Mouse (Mus musculus) CH12.LX (cell line): Measurements from ENCODE around the gene Prdx1. TPM values are rescaled to one million over a fixed set of nuclear protein-coding genes. Genes with fewer than 3 reads are reported as not detected.

Experiments
- DNase-seq: peaks from one replicate; pipeline ENCODE4 v3.0.0-alpha.2; 2013; ENCODE audit errors: extremely low read depth
- H3K27ac ChIP-seq: 2 replicates; pipeline ENCODE4 v1.5.1; 2012; ENCODE audit warnings: low read depth, mild to moderate bottlenecking, control low read depth, moderate library complexity; ENCODE audit not compliant: insufficient read depth
- H3K27me3 ChIP-seq: replicated peaks from 2 replicates; pipeline ENCODE3; 2012; ENCODE audit warnings: inconsistent platforms
- H3K36me3 ChIP-seq, 2 experiments: replicated peaks in 1 of 2; 2 replicates each; pipeline versions ENCODE3 to v1.6.1; 2012; ENCODE audit warnings: inconsistent platforms in 1 of 2, low read length in 1 of 2, mild to moderate bottlenecking in 1 of 2, mixed read lengths in 1 of 2, moderate library complexity in 1 of 2; ENCODE audit not compliant: control insufficient read depth in 1 of 2, insufficient read depth in 1 of 2
- H3K4me1 ChIP-seq, 2 experiments: 2 replicates each; pipeline ENCODE4 v1.6.1; 2012; ENCODE audit warnings: inconsistent platforms in 1 of 2, moderate library complexity in 1 of 2; ENCODE audit not compliant: insufficient read depth in 2 of 2, control insufficient read depth in 1 of 2
- H3K4me2 ChIP-seq: 2 replicates; pipeline ENCODE4 v1.6.1; 2012; ENCODE audit warnings: low read depth, mild to moderate bottlenecking, control low read depth; ENCODE audit not compliant: poor library complexity, insufficient read depth, severe bottlenecking
- H3K4me3 ChIP-seq, 3 experiments: fragments of 150-350 bp in 1 of 3; sonication (generic) in 1 of 3; replicated peaks in 1 of 3; 2 replicates each; pipeline versions ENCODE3 to v1.5.1; 2011 to 2012; ENCODE audit warnings: low read depth in 2 of 3, low read length in 2 of 3, mild to moderate bottlenecking in 2 of 3, moderate library complexity in 2 of 3, control low read depth in 1 of 3, improper control_type of control experiment in 1 of 3, inconsistent platforms in 1 of 3, mixed read lengths in 1 of 3; ENCODE audit not compliant: poor library complexity in 1 of 3
- H3K79me2 ChIP-seq: replicated peaks from 2 replicates; pipeline ENCODE4 v1.6.1; 2012; ENCODE audit warnings: mild to moderate bottlenecking, moderate library complexity; ENCODE audit not compliant: control insufficient read depth, poor library complexity, insufficient read depth, severe bottlenecking; ENCODE audit errors: extremely low read depth
- H3K9ac ChIP-seq: 2 replicates; pipeline ENCODE4 v1.6.1; 2012; ENCODE audit warnings: low read depth, mild to moderate bottlenecking, control low read depth, moderate library complexity; ENCODE audit not compliant: insufficient read depth
- H3K9me3 ChIP-seq: replicated peaks from 2 replicates; pipeline ENCODE3; 2012; ENCODE audit warnings: low read length, inconsistent platforms, mixed read lengths
- CHD1 ChIP-seq: IDR thresholded peaks from 2 replicates; pipeline ENCODE4 v1.6.1; 2012; ENCODE audit warnings: low read depth, low read length, improper control_type of control experiment, inconsistent platforms
- E2F4 ChIP-seq: IDR thresholded peaks from 2 replicates; pipeline ENCODE4 v1.6.1; 2011; ENCODE audit warnings: low read depth, low read length, improper control_type of control experiment; ENCODE audit not compliant: insufficient replicate concordance
- MAFK ChIP-seq: IDR thresholded peaks from 2 replicates; pipeline ENCODE4 v1.6.1; 2011; ENCODE audit warnings: low read length, improper control_type of control experiment; ENCODE audit not compliant: insufficient replicate concordance
- NRF1 ChIP-seq: IDR thresholded peaks from 2 replicates; pipeline ENCODE4 v1.6.1; 2014; ENCODE audit warnings: low read depth, mild to moderate bottlenecking, inconsistent platforms, low read length, improper control_type of control experiment, moderate library complexity
- RCOR1 ChIP-seq: conservative IDR thresholded peaks from 2 replicates; pipeline ENCODE4 v1.6.1; 2012; ENCODE audit warnings: low read depth, mild to moderate bottlenecking, inconsistent platforms, low read length, improper control_type of control experiment
- TBP ChIP-seq: conservative IDR thresholded peaks from 2 replicates; pipeline ENCODE4 v1.6.1; 2011; ENCODE audit warnings: low read depth, low read length, improper control_type of control experiment
- UBTF ChIP-seq: IDR thresholded peaks from 2 replicates; pipeline ENCODE4 v1.6.1; 2012; ENCODE audit warnings: low read depth, mild to moderate bottlenecking, inconsistent platforms, low read length, improper control_type of control experiment, moderate library complexity
- USF1 ChIP-seq: IDR thresholded peaks from 2 replicates; pipeline ENCODE4 v1.6.1; 2014; ENCODE audit warnings: low read depth, mild to moderate bottlenecking, inconsistent platforms, low read length, improper control_type of control experiment
- ZKSCAN1 ChIP-seq: IDR thresholded peaks from 2 replicates; pipeline ENCODE4 v1.6.1; 2012; ENCODE audit warnings: low read depth, inconsistent platforms, low read length, improper control_type of control experiment, borderline replicate concordance
- ZMIZ1 ChIP-seq: IDR thresholded peaks from 2 replicates; pipeline ENCODE4 v1.6.1; 2012; ENCODE audit warnings: low read depth, mild to moderate bottlenecking, inconsistent platforms, low read length, improper control_type of control experiment
- ZNF384 ChIP-seq: IDR thresholded peaks from 2 replicates; pipeline ENCODE4 v1.6.1; 2012; ENCODE audit warnings: low read depth, low read length, improper control_type of control experiment, inconsistent platforms
- dilution Hi-C: fragments of 300-500 bp; cut with MboI; formaldehyde crosslinking; loops from 2 replicates; pipeline ENCODE4 v1.14.3; 2020; ENCODE audit warnings: low sequenced_read_pairs; ENCODE audit not compliant: extremely low pct_unique_long_range_greater_than_20kb, extremely low pct_ligation_motif_present
- in situ Hi-C: fragments of 300-500 bp; cut with MboI; formaldehyde crosslinking; loops from 3 replicates; pipeline ENCODE4 v1.14.3; 2019; ENCODE audit warnings: low sequenced_read_pairs, low pct_ligation_motif_present, low pct_unique_long_range_greater_than_20kb, mixed read lengths
- polyA plus RNA-seq: library from polyadenylated mRNA; unstranded; fragments of >175 nt; gene quantifications from 2 replicates; pipeline ENCODE4 v1.2.1, GENCODE M21; 2012; ENCODE audit warnings: low read depth; ENCODE audit not compliant: insufficient read length
- total RNA-seq, 2 experiments: library from RNA; depleted of rRNA; stranded (reverse); fragments of 300-350 nt in 1 of 2; fragments of >200 nt in 1 of 2; gene quantifications; 2 replicates each; pipeline ENCODE4 v1.2.3; 2012 to 2014

Prdx1 gene
- total and polyA plus RNA-seq, 3 experiments: 269 to 1,274 (median 934) TPM

GRCm38 (mm10) chr4:116655100-116655499, 30.2 kb upstream of the Prdx1 start:
- dilution Hi-C loops (no loop called here), in situ Hi-C loops (no loop called here)
- Histone ChIP-seq H3K4me1 (peaks cover 3 to 24% of the 10 kb centered on the region in 2 experiments; a peak in 3 of 4 replicates), H3K79me2 (peaks cover 13% of the 10 kb centered on the region), H3K9ac (no peak overlapping the region; the same call in 1 of the 2 replicates), H3K4me2 (no peak overlapping the region), H3K27me3 (no peaks in the 10 kb centered on the region), H3K36me3 (peaks cover 0 to under 1% of the 10 kb centered on the region in 2 experiments), H3K9me3 (no peaks in the 10 kb centered on the region), H3K4me3 (no peak overlapping the region), H3K27ac (no peak overlapping the region)
- TF ChIP-seq USF1: no peak
- TF ChIP-seq MAFK: 0 out of 2 replicates have a peak, but pooled peaks have one; percentile 53
- DNase-seq: no peak

GRCm38 (mm10) chr4:116655658-116656057, 29.7 kb upstream of the Prdx1 start:
- H3K79me2 ChIP-seq: peaks cover 7% of the 10 kb centered on the region
- H3K36me3 ChIP-seq: no peaks in the 10 kb centered on the region
- no peaks in the 10 kb centered on the region for H3K9me3 ChIP-seq
- no peak for DNase-seq
- H3K27ac ChIP-seq: no peak overlapping the region
- H3K9ac ChIP-seq: 0 out of 2 replicates have a peak overlapping the region, but pooled peaks have one; percentile 11
- in situ Hi-C loops (no loop called here), dilution Hi-C loops (no loop called here)
- H3K4me2 ChIP-seq: no peak overlapping the region
- H3K27me3 ChIP-seq: no peaks in the 10 kb centered on the region
- no peak for TF ChIP-seq CHD1
- no peak for TF ChIP-seq NRF1
- H3K4me1 ChIP-seq: peaks cover 3 to 24% of the 10 kb centered on the region in 2 experiments; a peak in 3 of 4 replicates
- no peak overlapping the region for H3K4me3 ChIP-seq

- Histone ChIP-seq H3K9me3 (no peaks in the 10 kb centered on the region), H3K4me3 (no peak overlapping the region), H3K4me2 (no peak overlapping the region), H3K4me1 (peaks cover 3 to 17% of the 10 kb centered on the region in 2 experiments; a peak in 3 of 4 replicates), H3K36me3 (no peaks in the 10 kb centered on the region), H3K79me2 (no peaks in the 10 kb centered on the region), H3K27me3 (no peaks in the 10 kb centered on the region), H3K9ac (no peak overlapping the region), H3K27ac (no peak overlapping the region)
- dilution Hi-C loops (no loop called here), in situ Hi-C loops (no loop called here)
- TF ChIP-seq ZKSCAN1: no peak
- no peak for TF ChIP-seq RCOR1
- no peak for TF ChIP-seq ZNF384
- TF ChIP-seq UBTF: no peak
- no peak for TF ChIP-seq E2F4
- TF ChIP-seq ZMIZ1: no peak
- TF ChIP-seq TBP: no peak
- DNase-seq: no peak
Observed at GRCm38 (mm10) chr4:116657971-116658370, 27.4 kb upstream of the Prdx1 start.
